Mouse (Mus musculus): Measurements from ENCODE around the gene Atp6v0a4. TPM values are rescaled to one million over a fixed set of nuclear protein-coding genes. Genes with fewer than 3 reads are reported as not detected.

The Atp6v0a4 gene
- polyA plus RNA-seq, 1 experiment from 2014 or later = 11.9 TPM

DNA sequence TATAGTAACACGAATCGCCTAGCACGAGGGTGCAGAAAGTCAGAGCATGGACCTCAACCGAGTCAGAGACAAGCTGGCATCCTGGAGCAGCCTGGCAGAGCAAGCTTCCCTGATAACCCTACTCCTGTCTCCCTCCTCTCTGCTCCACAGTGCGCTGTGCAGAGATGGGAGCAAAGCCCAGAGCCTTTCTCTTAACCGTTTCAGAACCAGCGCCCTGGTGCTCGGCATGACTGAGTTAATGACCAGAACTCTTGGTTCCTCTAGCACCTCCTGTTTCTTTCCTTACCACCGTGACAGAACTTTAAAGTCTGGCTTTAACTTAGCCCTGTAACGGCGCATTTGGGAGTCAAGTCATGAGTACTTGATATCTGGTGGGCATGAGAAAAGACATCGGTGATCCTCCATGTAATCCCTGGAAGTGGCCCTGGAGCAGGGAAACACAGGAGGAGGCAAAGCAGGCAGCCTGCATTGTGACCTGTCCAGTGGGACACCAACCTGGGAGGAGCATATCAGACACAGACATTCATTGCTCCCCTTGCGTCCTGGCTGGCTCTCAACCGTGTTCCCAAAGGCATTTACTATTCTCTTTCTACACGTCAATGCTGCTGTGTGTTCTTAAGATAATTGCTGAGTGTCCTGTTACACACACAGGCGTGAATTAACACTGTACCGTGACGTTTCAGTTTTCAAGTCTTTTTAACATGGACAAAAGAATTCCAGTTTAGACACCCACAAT lies 747 bp downstream of the Atp6v0a4 start:
- H3K4me3 ChIP-seq (ENCODE audit: low read depth, low read length) = no peak overlapping the region
- DNase-seq (ENCODE audit: low spot score) = no peak
- 69% methylated on average over 18 of the region's 18 CpGs for WGBS

DNA sequence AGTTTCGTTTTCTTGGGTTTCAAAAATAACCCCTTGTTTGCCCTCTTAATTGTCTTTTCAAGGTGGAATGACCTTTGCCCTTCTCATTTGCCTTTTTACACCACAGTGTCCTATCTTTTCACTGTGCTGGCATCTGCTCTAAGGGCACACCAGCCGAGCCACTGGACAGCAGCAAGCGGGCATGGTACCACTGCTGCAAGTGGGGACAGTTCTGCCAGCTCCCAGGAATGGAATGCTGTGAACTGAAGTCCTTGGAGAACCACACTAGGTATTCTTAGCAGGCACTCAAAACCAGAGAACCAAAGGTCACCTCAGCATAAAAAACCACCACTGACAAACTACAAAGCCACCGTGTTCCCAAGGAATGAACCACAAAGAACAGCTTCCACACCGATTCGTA lies 1.6 kb downstream of the Atp6v0a4 start:
- Histone ChIP-seq H3K9me3 (ENCODE audit: control insufficient read depth, low read length) (no peaks in the 10 kb centered on the region), H3K27me3 (ENCODE audit: control insufficient read depth, insufficient read depth, low read length) (no peaks in the 10 kb centered on the region), H3K27ac (replicated peaks) (no peak overlapping the region), H3K9ac (ENCODE audit: low read length) (no peak overlapping the region), H3K4me2 (replicated peaks; ENCODE audit: low read depth) (no peak overlapping the region; the same call in 1 of the 2 replicates), H3K36me3 (ENCODE audit: control insufficient read depth, insufficient read depth, low read length) (no peaks in the 10 kb centered on the region), H3K4me3 (ENCODE audit: low read depth, low read length) (no peak overlapping the region), H3K4me1 (replicated peaks; ENCODE audit: control insufficient read depth, insufficient read depth) (no peaks in the 10 kb centered on the region)
- no peak for TF ChIP-seq CTCF (IDR thresholded peaks at IDR 0.05; ENCODE audit: low read depth)
- TF ChIP-seq EP300 (optimal IDR thresholded peaks at IDR 0.05) = no peak
- ATAC-seq (ENCODE audit: low FRiP score, low TSS enrichment) = no peak
- DNase-seq (ENCODE audit: low spot score) = no peak
- WGBS = 61% methylated on average over 6 of the region's 6 CpGs

More for the DNA sequence above, 747 bp downstream of the Atp6v0a4 start:
- no peak for ATAC-seq (ENCODE audit: low FRiP score, low TSS enrichment)
- H3K36me3 ChIP-seq (ENCODE audit: control insufficient read depth, insufficient read depth, low read length) = no peaks in the 10 kb centered on the region
- H3K4me2 ChIP-seq (replicated peaks; ENCODE audit: low read depth) = no peak overlapping the region
- no peaks in the 10 kb centered on the region for H3K27me3 ChIP-seq (ENCODE audit: control insufficient read depth, insufficient read depth, low read length)
- TF ChIP-seq EP300 (optimal IDR thresholded peaks at IDR 0.05) = no peak
- TF ChIP-seq CTCF (IDR thresholded peaks at IDR 0.05; ENCODE audit: low read depth) = no peak
- no peaks in the 10 kb centered on the region for H3K4me1 ChIP-seq (replicated peaks; ENCODE audit: control insufficient read depth, insufficient read depth)
- H3K27ac ChIP-seq (replicated peaks) = no peak overlapping the region
- H3K9me3 ChIP-seq (ENCODE audit: control insufficient read depth, low read length) = no peaks in the 10 kb centered on the region
- no peak overlapping the region for H3K9ac ChIP-seq (ENCODE audit: low read length)

GRCm38 (mm10) chr6:38121843-38122242 lies 2.5 kb downstream of the Atp6v0a4 start:
- no peaks in the 10 kb centered on the region for H3K36me3 ChIP-seq (ENCODE audit: control insufficient read depth, insufficient read depth, low read length)
- H3K4me1 ChIP-seq (replicated peaks; ENCODE audit: control insufficient read depth, insufficient read depth) = no peaks in the 10 kb centered on the region
- WGBS = 70% methylated on average over 5 of the region's 5 CpGs
- H3K27me3 ChIP-seq (ENCODE audit: control insufficient read depth, insufficient read depth, low read length) = no peaks in the 10 kb centered on the region
- DNase-seq (ENCODE audit: low spot score) (no peak), ATAC-seq (ENCODE audit: low FRiP score, low TSS enrichment) (no peak)
- no peak overlapping the region for H3K9ac ChIP-seq (ENCODE audit: low read length)
- H3K9me3 ChIP-seq (ENCODE audit: control insufficient read depth, low read length) = no peaks in the 10 kb centered on the region
- no peak overlapping the region for H3K27ac ChIP-seq (replicated peaks)
- H3K4me3 ChIP-seq (ENCODE audit: low read depth, low read length) = no peak overlapping the region
- no peak overlapping the region for H3K4me2 ChIP-seq (replicated peaks; ENCODE audit: low read depth)
- TF ChIP-seq CTCF (IDR thresholded peaks at IDR 0.05; ENCODE audit: low read depth) = no peak

DNA sequence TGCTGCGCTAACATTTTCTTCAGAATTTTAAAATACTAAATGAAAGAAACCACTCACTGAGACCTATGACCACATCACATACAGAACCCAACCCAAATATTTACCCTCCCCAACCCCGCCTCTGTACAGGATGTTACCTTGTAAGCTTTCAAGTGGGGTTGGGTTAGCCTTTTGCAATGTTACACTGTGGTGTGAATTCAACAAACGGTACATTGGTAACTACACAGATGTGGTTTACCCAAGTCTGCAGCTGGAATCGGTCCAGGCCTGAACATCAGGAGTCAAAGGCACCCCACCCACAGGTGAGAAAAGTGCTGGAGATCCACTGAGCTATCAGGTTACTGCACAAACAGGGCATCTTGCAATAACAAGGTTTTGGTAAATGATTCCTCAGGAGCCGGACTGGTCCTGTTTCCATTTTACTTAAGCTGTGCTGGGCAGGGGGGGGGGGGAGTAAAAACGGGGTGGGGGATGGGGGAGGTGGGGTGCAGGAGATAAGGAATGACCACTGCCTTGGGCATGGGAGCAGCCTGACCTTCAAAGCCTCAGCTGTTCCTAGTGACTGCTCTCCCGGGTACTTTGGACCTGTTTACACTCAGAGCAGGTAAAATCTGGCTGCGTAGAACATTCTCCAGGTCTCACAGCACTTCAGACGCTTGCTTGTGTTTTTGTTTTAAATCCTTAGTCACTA lies 3.6 kb downstream of the Atp6v0a4 start:
- H3K4me3 ChIP-seq (ENCODE audit: low read depth, low read length) = no peak overlapping the region
- no peak overlapping the region for H3K9ac ChIP-seq (ENCODE audit: low read length)
- no peak overlapping the region for H3K27ac ChIP-seq (replicated peaks)
- H3K4me1 ChIP-seq (replicated peaks; ENCODE audit: control insufficient read depth, insufficient read depth) = no peaks in the 10 kb centered on the region
- H3K4me2 ChIP-seq (replicated peaks; ENCODE audit: low read depth) = no peak overlapping the region
- TF ChIP-seq EP300 (optimal IDR thresholded peaks at IDR 0.05) (no peak), CTCF (IDR thresholded peaks at IDR 0.05; ENCODE audit: low read depth) (no peak)
- DNase-seq (ENCODE audit: low spot score) (peak; percentile 58), ATAC-seq (ENCODE audit: low FRiP score, low TSS enrichment) (peak; percentile 85)
- no peaks in the 10 kb centered on the region for H3K9me3 ChIP-seq (ENCODE audit: control insufficient read depth, low read length)
- no peaks in the 10 kb centered on the region for H3K27me3 ChIP-seq (ENCODE audit: control insufficient read depth, insufficient read depth, low read length)
- no peaks in the 10 kb centered on the region for H3K36me3 ChIP-seq (ENCODE audit: control insufficient read depth, insufficient read depth, low read length)
- 41% methylated on average over 9 of the region's 9 CpGs for WGBS

DNA sequence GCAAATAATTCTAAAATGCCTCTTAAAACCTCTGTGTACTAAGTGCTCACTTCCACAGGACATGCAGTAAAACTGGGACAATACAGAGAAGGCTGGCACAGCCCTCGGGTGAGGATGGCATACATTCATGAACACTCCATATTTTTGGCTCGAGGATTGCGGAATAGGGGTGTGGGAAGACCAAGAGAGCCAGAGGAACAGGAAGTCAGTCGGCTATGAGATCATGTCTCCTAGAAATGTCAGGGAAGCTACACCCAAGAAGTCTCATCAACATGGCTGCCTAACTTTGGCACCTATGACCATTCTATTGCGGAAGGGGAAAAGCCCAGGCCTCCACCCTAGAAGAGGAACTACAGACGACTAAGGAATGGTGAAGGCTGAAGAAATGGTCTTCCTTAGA lies 6.0 kb downstream of the Atp6v0a4 start:
- Histone ChIP-seq H3K27me3 (ENCODE audit: control insufficient read depth, insufficient read depth, low read length) (no peaks in the 10 kb centered on the region), H3K4me3 (ENCODE audit: low read depth, low read length) (no peak overlapping the region), H3K27ac (replicated peaks) (no peak overlapping the region), H3K4me1 (replicated peaks; ENCODE audit: control insufficient read depth, insufficient read depth) (no peaks in the 10 kb centered on the region), H3K36me3 (ENCODE audit: control insufficient read depth, insufficient read depth, low read length) (no peaks in the 10 kb centered on the region), H3K9ac (ENCODE audit: low read length) (no peak overlapping the region), H3K9me3 (ENCODE audit: control insufficient read depth, low read length) (no peaks in the 10 kb centered on the region), H3K4me2 (replicated peaks; ENCODE audit: low read depth) (no peak overlapping the region)
- TF ChIP-seq EP300 (optimal IDR thresholded peaks at IDR 0.05) = no peak
- no peak for TF ChIP-seq CTCF (IDR thresholded peaks at IDR 0.05; ENCODE audit: low read depth)
- ATAC-seq (ENCODE audit: low FRiP score, low TSS enrichment) = no peak
- DNase-seq (ENCODE audit: low spot score) = no peak
- 81% methylated on average over 6 of the region's 6 CpGs for WGBS

All from stomach, postnatal 0 days (tissue).